Mouse (Mus musculus) hindbrain, embryonic 16.5 days (tissue): ENCODE measurements around the gene Higd2a. TPM values are rescaled to one million over a fixed set of nuclear protein-coding genes. Genes with fewer than 3 reads are reported as not detected.

Source experiments
- ATAC-seq: fragments of 200-750 bp; cut with Nextera tagmentation; 2 replicates; pipeline ENCODE4 v1.8.0; 2017; ENCODE audit warnings: moderate TSS enrichment, moderate library complexity
- H3K27ac ChIP-seq: fragments of 300-500 bp; sonication (generic); 2 replicates; pipeline ENCODE4 v1.5.1; 2014; ENCODE audit warnings: low read depth, mild to moderate bottlenecking, control low read depth, low read length, moderate library complexity
- H3K27me3 ChIP-seq: fragments of 300-500 bp; sonication (generic); replicated peaks from 2 replicates; pipeline ENCODE4 v1.6.1; 2014; ENCODE audit warnings: low read length; ENCODE audit not compliant: control insufficient read depth, insufficient read depth
- H3K36me3 ChIP-seq: fragments of 300-500 bp; sonication (generic); 2 replicates; pipeline ENCODE4 v1.6.1; 2014; ENCODE audit warnings: mild to moderate bottlenecking, low read length, moderate library complexity, mixed read lengths; ENCODE audit not compliant: control insufficient read depth, insufficient read depth
- H3K4me1 ChIP-seq: fragments of 300-500 bp; sonication (generic); 2 replicates; pipeline ENCODE4 v1.6.1; 2014; ENCODE audit warnings: low read depth, low read length; ENCODE audit not compliant: control insufficient read depth, insufficient read depth
- H3K4me2 ChIP-seq: fragments of 300-500 bp; sonication (generic); 2 replicates; pipeline ENCODE4 v1.6.1; 2014; ENCODE audit warnings: mild to moderate bottlenecking, low read length, control low read depth, moderate library complexity
- H3K4me3 ChIP-seq: fragments of 300-500 bp; sonication (generic); 2 replicates; pipeline ENCODE4 v1.5.1; 2014; ENCODE audit warnings: mild to moderate bottlenecking, low read length, control low read depth, moderate library complexity
- H3K9ac ChIP-seq: fragments of 300-500 bp; sonication (generic); 2 replicates; pipeline ENCODE4 v1.6.1; 2014; ENCODE audit warnings: low read depth, mild to moderate bottlenecking, control low read depth, low read length, moderate library complexity
- H3K9me3 ChIP-seq: fragments of 300-500 bp; sonication (generic); 2 replicates; pipeline ENCODE4 v1.6.1; 2014; ENCODE audit warnings: mild to moderate bottlenecking, low read length, moderate library complexity; ENCODE audit not compliant: control insufficient read depth
- WGBS: fragments of 180-500 bp; shearing (Covaris S2); extraction: QIAGEN DNeasy Blood & Tissue Kit; methylation state at CpG from one replicate; pipeline ENCODE4 v1.1.7; 2014; 5-methylcytosine and 5-hydroxymethylcytosine counted together
- polyA plus RNA-seq: library from polyadenylated mRNA; unstranded; fragments of >200 nt; fragmentation: Nextera tagmentation; extraction: Ambion mirVana; gene quantifications from 2 replicates; pipeline ENCODE4 v1.2.1, GENCODE M21; 2015

The Higd2a gene
- polyA plus RNA-seq, 1 experiment from 2014 or later = 288 TPM

GRCm38 (mm10) chr13:54574854-54575481, 15.0 kb upstream of the Higd2a start, which contains the start of gene Arl10:
Gene Arl10, plus strand, starts transcription at chr13:54575015.
- peaks cover 9% of the 10 kb centered on the region for H3K36me3 ChIP-seq
- H3K4me1 ChIP-seq = peaks cover 22% of the 10 kb centered on the region
- H3K27me3 ChIP-seq = peaks cover 3% of the 10 kb centered on the region; the same call in 1 of the 2 replicates
- H3K9me3 ChIP-seq = no peaks in the 10 kb centered on the region
- under 1% methylated on average over 52 of the region's 55 CpGs for WGBS
- peak; percentile 95 for ATAC-seq
- H3K4me2 ChIP-seq = peak within 1 kb of the TSS; percentile 94
- peak within 1 kb of the TSS; percentile 99 for H3K4me3 ChIP-seq
- peak within 1 kb of the TSS; percentile 85 for H3K27ac ChIP-seq
- H3K9ac ChIP-seq = peak within 1 kb of the TSS; percentile 99

- H3K4me2 ChIP-seq = peak overlapping the region; percentile 94
- peaks cover 12% of the 10 kb centered on the region for H3K36me3 ChIP-seq
- WGBS = under 1% methylated on average over 19 of the region's 19 CpGs
- peaks cover 22% of the 10 kb centered on the region for H3K4me1 ChIP-seq
- peak overlapping the region; percentile 99 for H3K9ac ChIP-seq
- peaks cover 3% of the 10 kb centered on the region; the same call in 1 of the 2 replicates for H3K27me3 ChIP-seq
- H3K27ac ChIP-seq = peak overlapping the region; percentile 85
- no peaks in the 10 kb centered on the region for H3K9me3 ChIP-seq
- peak overlapping the region; percentile 99 for H3K4me3 ChIP-seq
- ATAC-seq = no peak
Observed at GRCm38 (mm10) chr13:54575489-54575888, 14.5 kb upstream of the Higd2a start.

DNA sequence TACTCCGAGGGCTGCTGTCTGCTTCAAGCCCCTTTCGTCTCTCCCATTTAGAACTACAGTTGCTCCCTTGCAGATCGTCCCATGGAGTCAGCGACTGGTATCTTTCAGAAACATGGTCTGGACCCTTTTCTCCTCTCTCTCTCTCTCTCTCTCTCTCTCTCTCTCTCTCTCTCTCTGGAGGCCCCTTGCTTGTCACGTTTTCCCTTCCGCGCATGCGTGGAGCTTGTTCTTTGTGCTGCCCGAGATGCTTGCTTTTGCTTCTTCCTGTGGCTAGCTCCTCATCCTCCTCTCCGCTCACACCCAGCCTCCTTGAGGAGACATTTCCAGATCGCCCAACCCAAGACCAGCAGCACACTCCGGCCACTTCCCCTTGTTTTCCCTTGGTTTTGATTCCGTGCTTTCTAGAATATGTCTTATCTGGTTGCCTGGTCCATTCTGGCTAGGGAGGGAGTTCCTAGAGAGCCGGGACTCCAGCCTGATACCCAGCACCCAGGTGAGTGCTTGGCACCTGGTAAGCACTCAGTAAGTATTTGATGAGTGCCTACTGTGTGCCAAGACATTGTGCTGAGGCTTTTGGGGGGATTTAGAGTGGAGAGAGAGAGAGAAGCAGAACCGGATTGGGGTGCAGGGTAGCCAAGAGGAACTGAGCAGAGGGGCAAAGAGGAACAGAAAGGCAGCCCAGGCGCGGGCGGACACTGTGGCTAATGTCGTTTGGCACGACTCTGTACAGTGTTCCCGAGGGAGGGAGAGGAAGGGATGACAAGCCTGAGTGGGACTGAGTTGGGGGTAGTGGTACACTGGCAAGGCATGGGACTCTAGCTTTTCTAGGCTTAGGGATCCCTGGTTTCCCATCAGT, 12.1 kb upstream of the Higd2a start:
- no peak overlapping the region for H3K4me3 ChIP-seq
- no peak for ATAC-seq
- no peaks in the 10 kb centered on the region for H3K9me3 ChIP-seq
- peaks cover 22% of the 10 kb centered on the region for H3K4me1 ChIP-seq
- peaks cover 21% of the 10 kb centered on the region for H3K36me3 ChIP-seq
- no peak overlapping the region; the same call in 1 of the 2 replicates for H3K4me2 ChIP-seq
- no peaks in the 10 kb centered on the region for H3K27me3 ChIP-seq
- no peak overlapping the region; the same call in 1 of the 2 replicates for H3K9ac ChIP-seq
- H3K27ac ChIP-seq = no peak overlapping the region
- WGBS = 82% methylated on average over 21 of the region's 21 CpGs

DNA sequence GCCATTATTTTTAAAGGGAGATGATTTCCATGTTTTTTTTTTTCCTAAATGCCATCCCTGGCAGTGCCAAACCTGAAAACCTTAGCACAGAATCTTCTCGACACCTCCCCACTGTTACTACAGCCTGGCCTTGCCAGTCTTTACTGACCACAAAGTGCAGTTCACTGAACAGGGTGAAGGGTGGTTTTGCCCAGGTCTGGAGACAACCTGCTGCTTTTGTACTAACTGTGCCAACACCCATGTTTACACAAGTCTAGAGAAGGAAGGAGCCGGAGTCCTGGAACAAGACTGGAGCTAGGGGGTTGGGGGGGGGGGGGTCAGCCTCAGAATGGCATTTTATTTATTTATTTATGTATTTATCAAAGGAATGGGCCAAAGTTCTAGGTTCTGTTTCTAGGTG, 8.6 kb upstream of the Higd2a start:
- Histone ChIP-seq H3K4me1 (peaks cover 9% of the 10 kb centered on the region; the same call in 1 of the 2 replicates), H3K9ac (no peak overlapping the region), H3K27me3 (no peaks in the 10 kb centered on the region), H3K36me3 (peaks cover 30% of the 10 kb centered on the region), H3K4me3 (no peak overlapping the region), H3K4me2 (no peak overlapping the region), H3K27ac (no peak overlapping the region), H3K9me3 (no peaks in the 10 kb centered on the region)
- ATAC-seq = no peak
- WGBS = 83% methylated on average over 2 of the region's 2 CpGs

GRCm38 (mm10) chr13:54582126-54582525, 7.9 kb upstream of the Higd2a start:
- no peaks in the 10 kb centered on the region for H3K27me3 ChIP-seq
- no peak overlapping the region for H3K4me2 ChIP-seq
- no peak overlapping the region for H3K4me3 ChIP-seq
- no peak for ATAC-seq
- H3K9ac ChIP-seq = no peak overlapping the region
- WGBS = 66% methylated on average over 10 of the region's 10 CpGs
- H3K27ac ChIP-seq = no peak overlapping the region; the same call in 1 of the 2 replicates
- peaks cover 1% of the 10 kb centered on the region; the same call in 1 of the 2 replicates for H3K4me1 ChIP-seq
- no peaks in the 10 kb centered on the region for H3K9me3 ChIP-seq
- H3K36me3 ChIP-seq = peaks cover 27% of the 10 kb centered on the region

GRCm38 (mm10) chr13:54582860-54583259, 7.1 kb upstream of the Higd2a start:
- Histone ChIP-seq H3K9me3 (no peaks in the 10 kb centered on the region), H3K36me3 (peaks cover 27% of the 10 kb centered on the region), H3K4me3 (no peak overlapping the region), H3K4me2 (no peak overlapping the region), H3K9ac (no peak overlapping the region), H3K27ac (no peak overlapping the region), H3K4me1 (no peaks in the 10 kb centered on the region), H3K27me3 (no peaks in the 10 kb centered on the region)
- no peak for ATAC-seq
- 90% methylated on average over 5 of the region's 5 CpGs for WGBS

GRCm38 (mm10) chr13:54585831-54586230, 4.2 kb upstream of the Higd2a start:
- no peaks in the 10 kb centered on the region for H3K27me3 ChIP-seq
- no peak overlapping the region for H3K9ac ChIP-seq
- H3K4me1 ChIP-seq = peaks cover 9% of the 10 kb centered on the region
- ATAC-seq = no peak
- no peaks in the 10 kb centered on the region for H3K9me3 ChIP-seq
- no peak overlapping the region for H3K4me2 ChIP-seq
- no peak overlapping the region for H3K27ac ChIP-seq
- no peak overlapping the region for H3K4me3 ChIP-seq
- H3K36me3 ChIP-seq = peaks cover 15% of the 10 kb centered on the region
- 93% methylated on average over 11 of the region's 11 CpGs for WGBS

- peak overlapping the region; percentile 62 for H3K4me2 ChIP-seq
- peak overlapping the region; percentile 72 for H3K9ac ChIP-seq
- H3K9me3 ChIP-seq = no peaks in the 10 kb centered on the region
- H3K4me1 ChIP-seq = peaks cover 21% of the 10 kb centered on the region
- peak; percentile 7; the same call in 1 of the 2 replicates for ATAC-seq
- no peaks in the 10 kb centered on the region for H3K27me3 ChIP-seq
- H3K27ac ChIP-seq = peak overlapping the region; percentile 60
- 2% methylated on average over 24 of the region's 24 CpGs for WGBS
- peaks cover 3% of the 10 kb centered on the region for H3K36me3 ChIP-seq
- peak overlapping the region; percentile 92 for H3K4me3 ChIP-seq
Observed at GRCm38 (mm10) chr13:54589414-54589995, 502 bp upstream of the Higd2a start.
